Mouse (Mus musculus) G1E (cell line): ENCODE results near the gene Rimklb.

Experiments used
- CTCF ChIP-seq: IDR thresholded peaks from 2 replicates; pipeline ENCODE4 v1.5.1; 2012; ENCODE audit warnings: low read depth, low read length, inconsistent platforms, mixed read lengths
- GATA1 ChIP-seq: IDR thresholded peaks from 2 replicates; pipeline ENCODE4 v1.6.1; 2012; ENCODE audit warnings: borderline replicate concordance, low read length, inconsistent platforms, mixed read lengths
- GATA2 ChIP-seq: IDR thresholded peaks from 2 replicates; pipeline ENCODE4 v1.6.1; 2012; ENCODE audit warnings: low read depth, low read length, inconsistent platforms, borderline replicate concordance
- POLR2AphosphoS5 ChIP-seq: IDR thresholded peaks from 2 replicates; pipeline ENCODE4 v1.6.1; 2012; ENCODE audit warnings: low read depth, low read length, inconsistent platforms; ENCODE audit not compliant: insufficient replicate concordance

DNA sequence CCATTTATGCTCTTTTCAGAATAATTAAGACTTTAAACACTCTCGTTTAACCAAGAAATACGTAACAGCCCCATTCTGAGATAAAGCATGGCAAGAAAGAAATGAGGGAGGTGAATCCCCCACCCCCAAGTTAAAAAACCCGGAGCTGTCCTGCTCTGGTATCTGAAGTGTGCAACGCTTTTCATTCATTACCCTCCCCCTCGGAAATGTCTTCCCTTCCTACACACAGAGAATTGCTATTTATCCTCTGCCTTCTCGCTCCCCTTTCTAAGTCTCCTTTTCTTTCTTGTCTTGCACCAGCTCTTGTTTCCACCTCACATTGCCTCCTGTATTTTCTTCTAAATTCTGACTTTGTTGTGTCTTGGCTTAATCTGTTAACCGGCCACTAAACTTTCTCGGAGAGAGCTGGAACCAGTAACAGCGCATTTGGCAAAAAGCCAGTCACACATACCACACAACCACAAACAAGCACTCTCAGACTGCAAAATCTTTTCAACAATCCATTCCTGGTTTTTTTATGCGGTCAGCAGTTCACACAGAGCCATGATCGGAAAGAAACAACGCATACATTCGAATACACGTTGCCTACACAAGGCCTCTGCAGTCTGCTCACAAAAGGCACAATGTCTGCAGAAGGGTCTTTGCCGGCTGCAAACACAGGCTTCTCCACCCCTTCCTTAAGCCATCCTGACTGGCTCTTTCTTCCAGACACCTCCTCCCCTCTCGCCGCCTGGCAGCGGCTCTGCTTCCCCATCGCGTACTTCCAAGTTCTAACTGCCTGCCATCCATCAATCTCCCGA, 3.3 kb downstream of the Rimklb start:
- TF ChIP-seq CTCF (no peak), GATA1 (no peak), GATA2 (no peak), POLR2AphosphoS5 (no peak)
